ENCODE assay signal across 8 mouse cellular contexts in genomic region chr8:108027561-108028025, GRCm38 (mm10).
DNase-seq lines count a peak whose midpoint lies in the region; ATAC-seq lines count a peak whose summit lies in the region.
"Had no signal": no experiment of that assay in that cellular context is flagged by ENCODE, and none has a peak within 500 bp of the region (broad histone marks: within the 10 kb centered on the region; RNA-seq: fewer than 3 reads in every experiment).

No protein-coding gene starts in this region.

- H3K27ac ChIP-seq in embryonic facial prominence, embryonic 11.5 days (replicated peaks; ENCODE audit: low read depth, low read length): peak overlapping the region; percentile 81
- no peak overlapping the region for H3K27ac ChIP-seq in intestine, embryonic 16.5 days (ENCODE audit: low read length)
- no peak overlapping the region for H3K27ac ChIP-seq in stomach, embryonic 14.5 days (ENCODE audit: low read length)

- no peaks in the 10 kb centered on the region for H3K36me3 ChIP-seq in embryonic facial prominence, embryonic 11.5 days (replicated peaks; ENCODE audit: control insufficient read depth, insufficient read depth, low read depth, low read length)
- no peaks in the 10 kb centered on the region for H3K36me3 ChIP-seq in intestine, embryonic 16.5 days (ENCODE audit: control insufficient read depth, insufficient read depth, low read length)
- H3K36me3 ChIP-seq in stomach, embryonic 14.5 days (ENCODE audit: control insufficient read depth, insufficient read depth, low read length): no peaks in the 10 kb centered on the region

- H3K4me1 ChIP-seq in embryonic facial prominence, embryonic 11.5 days (ENCODE audit: control insufficient read depth, insufficient read depth, low read length): peaks cover 2% of the 10 kb centered on the region
- H3K4me1 ChIP-seq in intestine, embryonic 16.5 days (ENCODE audit: control insufficient read depth, insufficient read depth, low read length): peaks cover 6% of the 10 kb centered on the region; the same call in 1 of the 2 replicates
- H3K4me1 ChIP-seq in stomach, embryonic 14.5 days (ENCODE audit: control insufficient read depth, insufficient read depth, low read length): 0 out of 2 replicates have a peak, but pooled peaks cover 8% of the 10 kb centered on the region

- no peak overlapping the region for H3K9ac ChIP-seq in embryonic facial prominence, embryonic 11.5 days (replicated peaks; ENCODE audit: low read length)
- H3K9ac ChIP-seq in intestine, embryonic 16.5 days (ENCODE audit: low read depth, low read length): peak overlapping the region; percentile 33; the same call in 1 of the 2 replicates
- no peak overlapping the region for H3K9ac ChIP-seq in stomach, embryonic 14.5 days (replicated peaks; ENCODE audit: low read depth, low read length)

- no peaks in the 10 kb centered on the region for H3K27me3 ChIP-seq in embryonic facial prominence, embryonic 11.5 days (ENCODE audit: control insufficient read depth, insufficient read depth, low read length)
- no peaks in the 10 kb centered on the region for H3K27me3 ChIP-seq in intestine, embryonic 16.5 days (replicated peaks; ENCODE audit: control insufficient read depth, insufficient read depth, low read length)
- no peaks in the 10 kb centered on the region for H3K27me3 ChIP-seq in stomach, embryonic 14.5 days (ENCODE audit: control insufficient read depth, insufficient read depth, low read length)

- 12% methylated on average over 20 of the region's 20 CpGs for WGBS in embryonic facial prominence, embryonic 11.5 days
- 26% methylated on average over 20 of the region's 20 CpGs for WGBS in intestine, embryonic 16.5 days
- 16% methylated on average over 20 of the region's 20 CpGs for WGBS in stomach, embryonic 14.5 days

- H3K4me2 ChIP-seq in embryonic facial prominence, embryonic 11.5 days (ENCODE audit: low read depth, low read length): peak overlapping the region; percentile 27
- H3K4me2 ChIP-seq in intestine, embryonic 16.5 days (ENCODE audit: low read depth, low read length): peak overlapping the region; percentile 42
- peak overlapping the region; percentile 39 for H3K4me2 ChIP-seq in stomach, embryonic 14.5 days (replicated peaks; ENCODE audit: low read depth, low read length)

- no peaks in the 10 kb centered on the region for H3K9me3 ChIP-seq in embryonic facial prominence, embryonic 11.5 days (replicated peaks; ENCODE audit: control insufficient read depth, low read length)
- H3K9me3 ChIP-seq in intestine, embryonic 16.5 days (ENCODE audit: control insufficient read depth, low read length): 0 out of 2 replicates have a peak, but pooled peaks cover 2% of the 10 kb centered on the region
- no peaks in the 10 kb centered on the region; the same call in 1 of the 2 replicates for H3K9me3 ChIP-seq in stomach, embryonic 14.5 days (ENCODE audit: control insufficient read depth, low read depth, low read length)

- peak; percentile 8 to 11 for DNase-seq in kidney, postnatal 4 days
- DNase-seq in kidney, postnatal 25 days: no peak
- DNase-seq in embryonic facial prominence, embryonic 11.5 days (ENCODE audit: low spot score): peak; percentile 95
- DNase-seq in frontal cortex, postnatal 36 days (ENCODE audit: low spot score in 2 of 2): no peak
- DNase-seq in cerebellum, postnatal 36 days: no peak
- DNase-seq: gastrocnemius, postnatal 36 days had no signal

- ATAC-seq in embryonic facial prominence, embryonic 11.5 days (replicated peaks; ENCODE audit: insufficient number of reproducible peaks, low FRiP score, low TSS enrichment, low read depth): peak; percentile 90
- no peak for ATAC-seq in intestine, embryonic 16.5 days
- ATAC-seq in stomach, embryonic 14.5 days (ENCODE audit: insufficient number of reproducible peaks, insufficient read depth, low FRiP score, low read depth): no peak

- H3K4me3 ChIP-seq in embryonic facial prominence, embryonic 11.5 days (ENCODE audit: low read depth, low read length): no peak overlapping the region
- H3K4me3 ChIP-seq in intestine, embryonic 16.5 days (ENCODE audit: low read length): peak overlapping the region; percentile 16; the same call in 1 of the 2 replicates
- peak overlapping the region; percentile 16 for H3K4me3 ChIP-seq in stomach, embryonic 14.5 days (ENCODE audit: low read depth, low read length)

Comparison
In these comparisons a context has a peak if more than half of its experiments do, and no peak if none do; other contexts are left out.
1. DNase-seq: peak in kidney, postnatal 4 days (2 of 2) and embryonic facial prominence, embryonic 11.5 days (single experiment); none in kidney, postnatal 25 days (0 of 2), frontal cortex, postnatal 36 days (0 of 2) and cerebellum, postnatal 36 days (0 of 2).
2. Peak in every context shown above with its lines, with median percentiles within 50 percentile points of each other: H3K4me2 ChIP-seq.